Mouse (Mus musculus) monocyte, adult 5-6 weeks (primary cell): ENCODE measurements around the gene Hes1. TPM values are rescaled to one million over a fixed set of nuclear protein-coding genes. Genes with fewer than 3 reads are reported as not detected.
"Not testable (repeated sequence)": the region's sequence is repeated elsewhere in the genome, so short reads cannot be mapped to it uniquely, and the experiment has no call there.

Source experiments
- ATAC-seq: fragments of 153-309, 156-312 bp; replicated peaks from 2 replicates; pipeline ENCODE4 v1.8.0; 2017; ENCODE audit warnings: mild to moderate bottlenecking; ENCODE audit not compliant: low TSS enrichment, insufficient number of reproducible peaks, severe bottlenecking, poor library complexity, low FRiP score
- total RNA-seq: library from RNA; stranded (forward); fragments of 200-1000, 200-491, 200-594 nt; gene quantifications from 3 replicates; pipeline ENCODE4 v1.2.3, GENCODE M21; 2017

Gene Hes1
- total RNA-seq, 1 experiment from 2014 or later: 105 TPM

DNA sequence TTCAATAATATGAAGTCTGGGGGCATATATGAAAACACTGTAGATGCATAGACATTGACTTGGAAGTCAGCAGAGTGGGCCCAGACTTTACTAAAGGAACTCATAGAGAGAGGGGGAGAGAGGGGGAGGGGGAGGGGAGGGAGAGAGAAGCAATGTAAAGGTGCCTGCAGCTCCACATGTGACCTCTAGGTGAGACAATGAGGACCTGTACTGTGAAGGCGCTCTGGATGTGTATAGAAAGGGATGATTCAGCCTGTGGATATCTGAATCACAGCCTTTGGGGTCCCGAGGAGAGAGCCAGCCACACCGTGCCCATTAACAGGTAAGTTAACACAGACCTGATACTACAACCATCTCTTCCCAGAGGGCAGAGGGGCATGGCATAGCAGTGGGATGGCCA, 40.2 kb downstream of the Hes1 start:
- no peak for ATAC-seq

DNA sequence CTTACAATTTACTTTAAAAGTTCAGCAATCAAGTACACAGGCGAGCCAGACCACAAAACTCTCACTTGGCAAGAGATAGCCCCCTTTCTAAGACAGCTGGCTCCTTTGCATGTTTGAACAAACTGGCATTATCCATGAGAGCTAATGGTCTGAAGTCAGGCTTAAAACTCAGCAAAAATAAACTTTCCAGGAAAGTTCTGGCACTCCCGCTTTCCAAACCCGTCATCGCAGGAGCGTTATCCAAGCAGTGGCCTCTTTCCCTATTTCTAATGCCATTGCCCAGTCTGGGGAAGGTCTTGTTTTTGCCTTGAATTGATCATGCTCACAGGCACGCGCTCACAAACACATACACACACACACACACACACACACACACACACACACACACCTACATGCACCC, 41.3 kb downstream of the Hes1 start:
- no peak for ATAC-seq

DNA sequence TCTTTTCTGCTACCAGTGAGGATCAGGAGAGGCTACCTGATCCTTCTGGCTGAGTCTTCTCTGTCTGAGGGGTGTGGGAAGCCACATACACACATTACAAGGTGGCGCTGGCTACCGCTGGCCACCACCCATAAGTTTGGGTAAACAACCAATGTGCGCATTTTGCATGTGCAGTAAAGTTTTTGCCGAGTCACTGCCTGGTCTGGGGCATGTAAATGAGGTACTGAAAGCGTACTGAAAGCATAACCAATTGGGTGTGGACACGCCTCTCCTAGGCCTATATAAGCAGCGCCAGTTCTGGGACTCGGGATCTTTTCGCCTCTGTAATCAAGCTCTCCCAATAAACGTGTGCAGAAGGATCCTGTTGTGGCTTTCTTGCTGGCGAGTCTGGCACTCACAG, 44.0 kb downstream of the Hes1 start:
- ATAC-seq: not testable (repeated sequence)

DNA sequence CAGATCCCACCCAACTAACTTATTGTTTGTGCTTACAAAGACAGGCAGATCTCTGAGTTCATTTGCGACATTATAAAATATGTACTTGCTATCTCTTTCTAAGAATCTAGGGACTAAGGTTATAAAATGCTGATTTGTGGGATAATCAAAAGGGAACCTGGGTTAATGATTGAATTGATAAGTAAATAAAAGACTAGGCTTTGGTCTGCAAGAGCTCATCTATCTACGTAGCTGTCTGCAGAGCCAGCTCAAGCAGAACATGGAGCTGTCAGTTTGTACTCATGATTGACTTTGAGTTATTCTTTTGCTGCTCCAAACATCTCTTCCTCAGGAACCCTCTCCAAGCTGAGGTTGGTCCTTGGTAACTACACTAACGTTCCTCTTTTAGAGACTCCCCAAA, 46.3 kb downstream of the Hes1 start:
- no peak for ATAC-seq

DNA sequence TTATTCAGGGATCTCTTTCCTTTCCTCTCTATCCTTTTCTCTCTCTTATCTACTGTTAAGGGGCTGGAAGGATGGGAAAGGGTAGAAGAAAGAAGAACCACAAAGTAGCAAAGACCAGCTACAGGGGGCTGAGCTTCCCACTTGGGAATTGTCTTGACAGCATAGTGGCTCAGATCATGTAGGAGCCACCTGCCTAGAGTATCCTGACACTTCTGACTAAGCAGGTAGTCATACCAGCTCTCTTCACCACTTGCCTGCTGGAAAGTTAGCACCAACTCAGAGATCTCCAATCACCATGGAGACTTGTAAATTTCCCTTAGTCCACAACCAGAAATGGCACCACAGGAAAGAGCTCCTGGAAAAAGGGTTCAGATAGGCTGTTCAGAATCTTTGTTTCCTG, 46.9 kb downstream of the Hes1 start:
- ATAC-seq: no peak

DNA sequence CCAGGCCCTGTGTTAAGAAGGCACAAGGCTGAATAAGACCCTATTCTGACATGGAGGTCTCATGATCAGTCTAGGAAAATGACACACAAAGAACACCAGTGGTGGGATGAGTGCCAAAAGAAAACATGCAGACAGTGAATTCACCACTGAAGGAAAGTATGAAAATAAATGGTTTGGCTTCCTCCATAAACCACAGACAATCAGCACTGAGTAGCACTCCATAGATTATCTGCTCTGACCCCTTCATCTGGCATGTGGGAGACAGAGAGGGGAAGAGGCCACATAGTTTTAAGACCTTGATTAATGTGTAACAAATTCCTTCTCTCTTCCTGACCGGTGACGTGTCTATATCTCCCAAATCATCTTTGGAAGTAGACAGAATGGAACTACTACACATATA, 47.4 kb downstream of the Hes1 start:
- no peak for ATAC-seq

DNA sequence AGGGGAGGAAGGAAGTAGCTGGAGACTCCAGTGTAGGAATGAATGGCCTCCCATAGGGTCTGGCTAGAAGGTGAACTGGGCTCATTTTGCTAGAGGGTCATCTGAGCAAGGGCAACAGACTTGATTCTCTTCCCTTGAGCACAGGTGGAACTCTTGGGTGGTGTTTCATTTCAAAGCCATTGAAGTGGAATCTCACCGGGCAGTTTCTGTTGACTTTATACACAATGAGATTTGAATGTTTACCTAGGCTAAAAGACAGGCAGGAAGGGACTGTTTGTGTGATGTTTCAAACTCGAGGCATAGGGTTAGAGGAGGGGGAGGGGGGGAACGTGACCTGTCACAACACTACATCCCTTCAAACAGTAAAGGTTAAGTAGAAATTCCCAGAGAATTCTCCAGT, 49.0 kb downstream of the Hes1 start:
- no peak for ATAC-seq

DNA sequence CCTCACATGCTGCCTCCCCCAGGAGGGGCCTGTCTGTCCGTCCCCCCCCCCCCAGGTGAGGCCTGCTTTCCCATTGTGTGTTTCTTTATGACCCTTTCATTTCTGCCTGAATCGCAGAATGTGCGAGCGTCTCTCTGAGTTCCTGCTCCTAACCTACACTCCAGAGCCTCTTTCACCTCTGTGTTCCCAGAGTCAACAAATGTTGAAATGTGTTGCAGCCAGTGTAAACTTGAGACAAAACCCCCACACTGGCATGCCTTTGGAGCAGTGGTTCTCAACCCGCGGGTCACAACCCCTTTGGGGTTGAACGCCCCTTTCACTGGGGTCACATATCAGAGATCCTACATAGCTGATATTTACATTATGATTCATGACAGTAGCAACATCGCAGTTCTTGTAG, 49.6 kb downstream of the Hes1 start:
- ATAC-seq: no peak

DNA sequence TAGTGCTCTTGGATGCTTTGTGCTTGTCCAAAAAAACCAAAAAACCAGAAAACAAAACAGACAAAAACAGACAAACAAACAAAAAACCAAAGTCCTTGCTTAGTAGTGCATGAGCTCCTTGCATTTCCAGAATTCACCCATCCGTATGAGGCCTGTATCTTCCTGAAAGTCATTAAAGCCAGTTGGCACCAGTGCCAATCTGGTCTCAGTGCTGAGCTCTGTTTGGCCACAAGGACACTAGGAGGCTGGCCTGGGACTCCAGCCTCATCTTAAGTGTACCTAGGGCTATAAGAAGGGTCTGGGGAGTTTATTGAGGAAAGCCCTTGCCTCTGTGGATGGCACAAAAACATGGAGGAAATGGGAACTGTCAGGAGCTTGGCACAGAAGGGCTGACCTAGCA, 50.3 kb downstream of the Hes1 start:
- ATAC-seq: no peak

Other genes with a start within 250 kb of the Hes1 start
- gene Cpn2, start 203.1 kb downstream of the Hes1 start, total RNA-seq: 0.32 TPM in 1 of 3 replicates, not detected in the others
- 0.19 TPM in 1 of 3 replicates, not detected in the others for gene Lrrc15, start 218.9 kb downstream of the Hes1 start, total RNA-seq
- 0.75 to 10.9 TPM (median 1.1 TPM) in 3 replicates for gene Gp5, start 246.4 kb downstream of the Hes1 start, total RNA-seq